Mouse (Mus musculus) cerebellum, postnatal 4 days (tissue): ENCODE measurements around the gene Zfp541.

Experiments
- DNase-seq, 2 experiments: peaks; one replicate each; pipeline ENCODE4 v3.0.0; 2022; ENCODE audit warnings: low spot score in 2 of 2, mixed read lengths in 1 of 2

Zfp541 gene

GRCm38 (mm10) chr7:16128899-16129298, 67.3 kb downstream of the Zfp541 start:
- no peak for DNase-seq

- DNase-seq: peak; percentile 71 to 80
Observed at GRCm38 (mm10) chr7:16129421-16129845, 67.8 kb downstream of the Zfp541 start, which contains the start of gene Slc8a2. Gene Slc8a2, plus strand, starts transcription at chr7:16129826.

GRCm38 (mm10) chr7:16129846-16130691, 68.5 kb downstream of the Zfp541 start:
- DNase-seq: peak; percentile 51 to 68

GRCm38 (mm10) chr7:16130956-16131634, 69.5 kb downstream of the Zfp541 start:
- no peak for DNase-seq

GRCm38 (mm10) chr7:16132161-16132581, 70.6 kb downstream of the Zfp541 start:
- DNase-seq: no peak

- no peak for DNase-seq
Observed at GRCm38 (mm10) chr7:16132926-16133325, 71.3 kb downstream of the Zfp541 start.

GRCm38 (mm10) chr7:16133691-16134090, 72.1 kb downstream of the Zfp541 start:
- no peak for DNase-seq

- DNase-seq: no peak
Observed at GRCm38 (mm10) chr7:16134951-16135392, 73.4 kb downstream of the Zfp541 start.
